Mouse (Mus musculus) kidney, embryonic 14.5 days (tissue): ENCODE measurements around the gene Cited2. TPM values are rescaled to one million over a fixed set of nuclear protein-coding genes. Genes with fewer than 3 reads are reported as not detected.

Source experiments
- ATAC-seq: fragments of 200-750 bp; cut with Nextera tagmentation; 2 replicates; pipeline ENCODE4 v1.8.0; 2017; ENCODE audit warnings: moderate number of reproducible peaks, mild to moderate bottlenecking, moderate TSS enrichment, moderate library complexity; ENCODE audit not compliant: low FRiP score, low TSS enrichment
- H3K27ac ChIP-seq: fragments of 300-500 bp; sonication (generic); 2 replicates; pipeline ENCODE4 v1.5.1; 2014; ENCODE audit warnings: low read depth, mild to moderate bottlenecking, low read length, moderate library complexity, mixed read lengths
- H3K27me3 ChIP-seq: fragments of 300-500 bp; sonication (generic); 2 replicates; pipeline ENCODE4 v1.6.1; 2014; ENCODE audit warnings: mild to moderate bottlenecking, low read length; ENCODE audit not compliant: control insufficient read depth, insufficient read depth
- H3K36me3 ChIP-seq: fragments of 300-500 bp; sonication (generic); 2 replicates; pipeline ENCODE4 v1.6.1; 2014; ENCODE audit warnings: low read length, mixed read lengths; ENCODE audit not compliant: control insufficient read depth, insufficient read depth
- H3K4me1 ChIP-seq: fragments of 300-500 bp; sonication (generic); 2 replicates; pipeline ENCODE4 v1.6.1; 2014; ENCODE audit warnings: low read length, mixed read lengths; ENCODE audit not compliant: control insufficient read depth, insufficient read depth
- H3K4me2 ChIP-seq: fragments of 300-500 bp; sonication (generic); replicated peaks from 2 replicates; pipeline ENCODE4 v1.6.1; 2014; ENCODE audit warnings: low read depth, mild to moderate bottlenecking, low read length
- H3K4me3 ChIP-seq: fragments of 300-500 bp; sonication (generic); 2 replicates; pipeline ENCODE4 v1.5.1; 2014; ENCODE audit warnings: mild to moderate bottlenecking, low read length
- H3K9ac ChIP-seq: fragments of 300-500 bp; sonication (generic); 2 replicates; pipeline ENCODE4 v1.6.1; 2014; ENCODE audit warnings: low read depth, mild to moderate bottlenecking, low read length, moderate library complexity
- H3K9me3 ChIP-seq: fragments of 300-500 bp; sonication (generic); 2 replicates; pipeline ENCODE4 v1.6.1; 2016; ENCODE audit warnings: low read length; ENCODE audit not compliant: control insufficient read depth
- WGBS: fragments of 180-500 bp; shearing (Covaris S2); extraction: QIAGEN DNeasy Blood & Tissue Kit; methylation state at CpG from one replicate; pipeline ENCODE4 v1.1.7; 2014; 5-methylcytosine and 5-hydroxymethylcytosine counted together
- polyA plus RNA-seq: library from polyadenylated mRNA; unstranded; fragments of >200 nt; fragmentation: Nextera tagmentation; extraction: Ambion mirVana; gene quantifications from 2 replicates; pipeline ENCODE4 v1.2.1, GENCODE M21; 2014

Gene Cited2
- polyA plus RNA-seq, 1 experiment from 2014 or later: 83.5 TPM

- H3K27ac ChIP-seq: no peak overlapping the region
- WGBS: 27% methylated on average over 4 of the region's 4 CpGs
- no peaks in the 10 kb centered on the region for H3K27me3 ChIP-seq
- no peak overlapping the region for H3K9ac ChIP-seq
- H3K4me1 ChIP-seq: no peaks in the 10 kb centered on the region
- no peaks in the 10 kb centered on the region for H3K9me3 ChIP-seq
- no peak overlapping the region for H3K4me3 ChIP-seq
- ATAC-seq: no peak
- no peaks in the 10 kb centered on the region for H3K36me3 ChIP-seq
- H3K4me2 ChIP-seq: no peak overlapping the region
Measured at GRCm38 (mm10) chr10:17689806-17690205, 33.2 kb upstream of the Cited2 start.

- Histone ChIP-seq H3K9me3 (no peaks in the 10 kb centered on the region), H3K4me3 (no peak overlapping the region), H3K4me1 (no peaks in the 10 kb centered on the region), H3K36me3 (no peaks in the 10 kb centered on the region), H3K27me3 (no peaks in the 10 kb centered on the region), H3K27ac (no peak overlapping the region), H3K4me2 (no peak overlapping the region), H3K9ac (no peak overlapping the region)
- ATAC-seq: no peak
- 42% methylated on average over 1 of the region's 1 CpGs for WGBS
Measured at GRCm38 (mm10) chr10:17691709-17692108, 31.3 kb upstream of the Cited2 start.

GRCm38 (mm10) chr10:17695801-17696200 is 27.2 kb upstream of the Cited2 start:
- WGBS: 79% methylated on average over 3 of the region's 3 CpGs
- Histone ChIP-seq H3K4me2 (no peak overlapping the region), H3K9ac (no peak overlapping the region), H3K4me1 (no peaks in the 10 kb centered on the region), H3K36me3 (no peaks in the 10 kb centered on the region), H3K27ac (no peak overlapping the region), H3K9me3 (0 out of 2 replicates have a peak, but pooled peaks cover 3% of the 10 kb centered on the region), H3K27me3 (no peaks in the 10 kb centered on the region), H3K4me3 (no peak overlapping the region)
- no peak for ATAC-seq

GRCm38 (mm10) chr10:17697376-17698265 is 25.4 kb upstream of the Cited2 start:
- Histone ChIP-seq H3K27me3 (no peaks in the 10 kb centered on the region), H3K4me2 (no peak overlapping the region), H3K4me3 (no peak overlapping the region), H3K4me1 (no peaks in the 10 kb centered on the region), H3K9ac (no peak overlapping the region), H3K36me3 (no peaks in the 10 kb centered on the region), H3K27ac (no peak overlapping the region), H3K9me3 (0 out of 2 replicates have a peak, but pooled peaks cover 3% of the 10 kb centered on the region)
- WGBS: 55% methylated on average over 7 of the region's 7 CpGs
- no peak for ATAC-seq

GRCm38 (mm10) chr10:17705466-17705973 is 17.5 kb upstream of the Cited2 start:
- Histone ChIP-seq H3K9me3 (no peaks in the 10 kb centered on the region), H3K4me3 (no peak overlapping the region), H3K4me1 (no peaks in the 10 kb centered on the region), H3K4me2 (no peak overlapping the region), H3K27me3 (no peaks in the 10 kb centered on the region), H3K9ac (no peak overlapping the region), H3K27ac (no peak overlapping the region), H3K36me3 (no peaks in the 10 kb centered on the region)
- WGBS: 28% methylated on average over 4 of the region's 4 CpGs
- ATAC-seq: no peak

GRCm38 (mm10) chr10:17710753-17711152 is 12.3 kb upstream of the Cited2 start:
- Histone ChIP-seq H3K36me3 (no peaks in the 10 kb centered on the region), H3K27ac (no peak overlapping the region), H3K4me3 (no peak overlapping the region), H3K4me1 (no peaks in the 10 kb centered on the region), H3K9me3 (no peaks in the 10 kb centered on the region), H3K4me2 (no peak overlapping the region), H3K9ac (no peak overlapping the region), H3K27me3 (no peaks in the 10 kb centered on the region)
- no peak for ATAC-seq
- 92% methylated on average over 3 of the region's 3 CpGs for WGBS

- H3K4me1 ChIP-seq: no peaks in the 10 kb centered on the region; the same call in 1 of the 2 replicates
- H3K4me2 ChIP-seq: no peak overlapping the region
- ATAC-seq: no peak
- no peak overlapping the region for H3K9ac ChIP-seq
- no peak overlapping the region for H3K27ac ChIP-seq
- no peaks in the 10 kb centered on the region for H3K27me3 ChIP-seq
- no peak overlapping the region for H3K4me3 ChIP-seq
- no peaks in the 10 kb centered on the region for H3K9me3 ChIP-seq
- WGBS: 87% methylated on average over 4 of the region's 4 CpGs
- H3K36me3 ChIP-seq: no peaks in the 10 kb centered on the region
Measured at GRCm38 (mm10) chr10:17719009-17719570, 3.9 kb upstream of the Cited2 start.

GRCm38 (mm10) chr10:17719646-17720045 is 3.4 kb upstream of the Cited2 start:
- no peak for ATAC-seq
- H3K27me3 ChIP-seq: no peaks in the 10 kb centered on the region
- H3K4me3 ChIP-seq: no peak overlapping the region
- no peak overlapping the region for H3K9ac ChIP-seq
- H3K27ac ChIP-seq: no peak overlapping the region
- H3K36me3 ChIP-seq: no peaks in the 10 kb centered on the region; the same call in 1 of the 2 replicates
- no peak overlapping the region for H3K4me2 ChIP-seq
- WGBS: 91% methylated on average over 5 of the region's 5 CpGs
- H3K4me1 ChIP-seq: no peaks in the 10 kb centered on the region; the same call in 1 of the 2 replicates
- no peaks in the 10 kb centered on the region for H3K9me3 ChIP-seq
